Mouse (Mus musculus): ENCODE results near the gene Ins2.

DNA sequence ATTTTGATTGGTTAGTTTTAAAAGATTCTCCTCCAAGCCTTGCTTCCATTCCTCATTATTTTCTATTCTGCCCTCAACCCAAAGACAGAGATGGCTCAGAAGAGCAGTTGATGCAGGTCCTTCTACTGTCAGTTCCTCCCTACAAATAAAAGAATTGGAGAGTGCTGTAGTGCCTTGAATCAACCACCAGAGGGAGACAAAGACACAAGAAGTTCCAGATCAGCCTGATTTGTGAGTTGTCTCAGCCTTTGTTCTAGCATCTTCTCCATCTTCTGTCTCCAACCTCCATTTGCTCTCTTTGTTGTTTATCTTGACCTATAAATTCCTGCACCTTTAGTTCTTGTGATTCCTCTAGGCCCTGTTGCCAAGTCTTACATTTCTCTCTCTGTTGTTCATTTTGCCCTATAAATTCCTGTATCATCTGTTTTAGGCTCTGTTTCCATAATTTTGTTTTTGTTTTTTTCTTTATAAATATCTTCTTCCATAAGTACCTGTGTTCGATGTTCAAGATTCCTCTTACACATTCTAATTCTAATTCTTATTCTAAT is 6.2 kb downstream of the Ins2 start:
- TF ChIP-seq MAFK (IDR thresholded peaks at IDR 0.05; ENCODE audit: insufficient read depth, low read depth, low read length): no peak
- TF ChIP-seq CHD2 (IDR thresholded peaks at IDR 0.05; ENCODE audit: low read depth, low read length): no peak
